Mouse (Mus musculus) E14TG2a.4 (cell line): ENCODE measurements around the gene Acot8.

ENCODE experiments used
- H3K27me3 ChIP-seq: 2 replicates; pipeline ENCODE4 v1.6.1; 2014; ENCODE audit warnings: low read length, control low read depth; ENCODE audit not compliant: insufficient read depth
- H3K36me3 ChIP-seq: 2 replicates; pipeline ENCODE4 v1.6.1; 2014; ENCODE audit warnings: low read length, control low read depth; ENCODE audit not compliant: insufficient read depth
- H3K4me1 ChIP-seq: replicated peaks from 2 replicates; pipeline ENCODE4 v1.6.1; 2014; ENCODE audit warnings: low read depth, low read length, control low read depth
- H3K4me3 ChIP-seq: replicated peaks from 2 replicates; pipeline ENCODE4 v1.5.1; 2014; ENCODE audit warnings: mild to moderate bottlenecking, low read length
- H3K9me3 ChIP-seq: 2 replicates; pipeline ENCODE4 v1.6.1; 2014; ENCODE audit warnings: low read length, control low read depth
- CTCF ChIP-seq: conservative IDR thresholded peaks from 2 replicates; pipeline ENCODE4 v1.5.1; 2014; ENCODE audit warnings: low read length
- NANOG ChIP-seq: IDR thresholded peaks from 2 replicates; pipeline ENCODE4 v1.6.1; 2014; ENCODE audit warnings: borderline replicate concordance, low read length, mixed read lengths
- POU5F1 ChIP-seq: IDR thresholded peaks from 2 replicates; pipeline ENCODE4 v1.6.1; 2014; ENCODE audit warnings: low read length, borderline replicate concordance

Gene Acot8

DNA sequence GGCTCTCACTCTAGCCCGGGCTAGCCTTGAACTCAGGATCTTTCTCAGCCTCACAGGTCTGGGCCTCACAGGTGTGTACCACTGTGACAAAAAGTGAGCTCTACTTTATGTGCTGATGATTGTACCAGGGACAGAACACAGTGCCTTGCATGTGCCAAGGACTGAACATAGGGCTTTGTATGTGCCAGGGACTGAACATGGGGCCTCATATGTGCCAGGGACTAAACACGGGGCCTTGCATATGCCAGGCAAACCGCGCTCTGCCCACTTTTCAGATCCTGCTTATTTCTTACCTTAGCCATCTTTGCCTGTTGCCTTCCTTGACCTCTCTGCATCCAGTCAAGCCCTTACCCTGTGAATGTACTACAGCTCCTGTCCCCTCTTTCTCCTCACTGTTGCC is 42.7 kb downstream of the Acot8 start:
- Histone ChIP-seq H3K4me3 (no peak overlapping the region), H3K4me1 (peaks cover 76% of the 10 kb centered on the region), H3K27me3 (no peaks in the 10 kb centered on the region), H3K9me3 (no peaks in the 10 kb centered on the region), H3K36me3 (peaks cover 96% of the 10 kb centered on the region)
- no peak for TF ChIP-seq POU5F1
- TF ChIP-seq CTCF: no peak
- no peak for TF ChIP-seq NANOG

DNA sequence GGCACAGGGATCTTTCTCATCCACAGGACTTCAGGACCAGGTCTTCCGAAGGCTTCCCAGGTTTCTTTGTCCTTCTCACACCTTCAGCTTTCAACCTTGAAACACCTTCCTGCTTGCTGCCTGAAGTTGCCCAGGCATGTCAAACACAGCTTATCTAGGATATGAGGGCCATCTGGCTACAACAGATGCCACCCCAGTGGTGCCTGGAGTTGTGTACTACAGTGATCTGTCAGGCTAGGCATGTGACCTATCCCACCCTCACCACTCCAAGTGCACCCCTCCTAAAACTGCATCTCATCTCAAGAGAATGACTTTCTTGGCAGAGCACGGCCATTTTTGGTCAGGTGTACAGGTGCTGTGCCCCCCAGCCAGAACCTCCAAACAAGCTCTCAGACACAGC is 43.2 kb downstream of the Acot8 start:
- H3K4me3 ChIP-seq: no peak overlapping the region
- no peaks in the 10 kb centered on the region for H3K9me3 ChIP-seq
- TF ChIP-seq NANOG: no peak; the same call in 1 of the 2 replicates
- no peak for TF ChIP-seq CTCF
- TF ChIP-seq POU5F1: no peak
- H3K4me1 ChIP-seq: peaks cover 72% of the 10 kb centered on the region
- no peaks in the 10 kb centered on the region for H3K27me3 ChIP-seq
- peaks cover 96% of the 10 kb centered on the region for H3K36me3 ChIP-seq

DNA sequence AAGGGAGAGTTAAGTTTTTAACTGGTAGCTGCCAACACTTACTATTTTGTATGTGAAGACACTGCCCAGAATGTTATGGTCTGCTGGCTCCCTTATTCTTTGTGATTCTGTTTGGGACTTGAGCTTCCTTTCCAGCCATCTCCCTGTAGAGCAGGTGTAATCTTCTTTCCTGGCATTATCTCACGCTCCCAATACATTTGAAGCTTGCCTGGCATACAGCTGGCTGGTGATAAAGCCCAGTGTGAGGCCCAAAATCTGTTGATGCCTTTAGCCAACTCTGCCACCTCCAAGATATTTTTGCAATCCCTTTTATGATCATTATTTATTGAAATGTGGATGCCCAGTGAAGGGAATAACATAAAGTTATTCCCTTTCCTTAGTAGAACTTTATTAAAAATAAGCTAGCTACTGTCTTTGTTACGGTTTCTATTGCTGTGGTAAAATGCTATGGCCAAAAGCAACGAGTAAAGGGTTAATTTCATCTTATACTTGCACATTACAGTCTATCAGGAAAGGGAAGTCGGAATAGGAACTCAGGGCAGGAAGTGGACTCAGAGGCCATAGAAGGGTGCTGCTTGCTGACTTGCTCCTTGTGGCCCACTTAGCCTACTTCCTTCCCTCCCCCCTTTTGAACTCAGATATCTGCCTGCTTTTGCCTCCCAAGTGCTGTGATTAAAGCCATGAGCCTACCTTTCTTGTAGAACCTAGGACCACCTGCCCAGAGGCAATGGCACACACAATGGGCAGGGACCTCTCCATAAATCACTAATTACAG is 44.4 kb downstream of the Acot8 start:
- Histone ChIP-seq H3K9me3 (no peaks in the 10 kb centered on the region), H3K4me1 (peaks cover 70% of the 10 kb centered on the region), H3K27me3 (no peaks in the 10 kb centered on the region), H3K4me3 (no peak overlapping the region), H3K36me3 (peaks cover 96% of the 10 kb centered on the region)
- TF ChIP-seq NANOG (no peak), CTCF (no peak), POU5F1 (no peak)

DNA sequence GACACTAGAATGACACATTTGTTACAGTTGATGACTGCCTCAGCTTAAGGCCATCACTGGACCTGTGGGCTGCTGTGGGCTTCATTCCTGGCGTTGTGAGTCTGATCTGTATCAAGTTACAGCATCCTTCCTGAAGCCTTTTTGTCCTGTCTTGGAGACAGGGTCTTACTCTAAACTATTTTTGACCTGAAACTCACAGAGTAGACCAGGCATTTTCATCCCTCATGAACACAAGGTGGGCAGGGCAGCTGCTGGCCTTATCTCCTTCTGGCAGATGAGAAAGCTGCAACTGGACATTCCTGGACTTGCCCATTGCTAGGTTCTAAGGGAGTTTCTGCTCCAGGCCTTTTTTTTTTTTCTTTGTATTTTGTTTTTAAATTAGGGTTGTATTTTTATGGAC is 46.0 kb downstream of the Acot8 start:
- TF ChIP-seq POU5F1: no peak
- no peak for TF ChIP-seq CTCF
- TF ChIP-seq NANOG: no peak
- no peak overlapping the region for H3K4me3 ChIP-seq
- peaks cover 60% of the 10 kb centered on the region for H3K4me1 ChIP-seq
- H3K9me3 ChIP-seq: no peaks in the 10 kb centered on the region
- no peaks in the 10 kb centered on the region for H3K27me3 ChIP-seq
- H3K36me3 ChIP-seq: peaks cover 100% of the 10 kb centered on the region

DNA sequence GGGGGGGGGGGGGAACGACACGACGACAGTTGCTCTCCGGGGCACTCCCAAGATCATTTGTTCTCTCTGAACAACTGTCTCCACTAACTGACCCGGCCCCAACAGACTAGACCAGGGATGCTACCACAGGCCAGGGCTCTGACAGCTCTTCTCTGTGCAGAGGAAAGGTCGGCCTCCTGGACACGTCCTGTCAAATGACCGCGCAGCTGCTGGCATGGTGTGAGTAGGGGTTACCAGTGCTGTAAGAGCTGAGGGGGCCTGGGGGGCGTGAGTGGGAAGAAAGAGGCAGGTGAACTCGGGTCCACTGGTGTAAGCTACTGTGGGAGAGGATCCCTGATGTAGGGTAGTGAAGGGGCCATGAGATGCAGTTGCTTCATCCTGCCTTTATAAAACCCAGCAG is 46.8 kb downstream of the Acot8 start:
- no peak for TF ChIP-seq NANOG
- TF ChIP-seq POU5F1: no peak
- no peak for TF ChIP-seq CTCF

DNA sequence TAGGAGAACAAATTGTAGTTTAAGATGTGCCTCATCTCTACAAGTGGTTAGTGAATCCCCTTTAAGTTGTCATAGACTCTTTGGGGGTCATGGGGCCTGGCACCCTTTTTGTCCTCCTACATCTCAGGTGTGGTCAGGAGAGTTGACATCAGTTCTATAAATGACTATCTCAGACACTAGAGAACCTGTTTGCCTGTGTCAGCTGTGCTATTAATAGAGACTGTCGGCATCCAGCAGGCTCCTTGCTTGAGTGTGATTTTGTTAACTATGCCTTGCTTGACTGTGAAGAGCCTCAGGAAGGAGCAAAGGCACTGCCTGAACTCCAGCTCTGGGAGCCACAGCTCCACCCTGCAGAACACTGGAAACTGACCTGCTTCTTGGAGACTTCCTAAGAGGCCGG is 49.9 kb downstream of the Acot8 start:
- Histone ChIP-seq H3K4me3 (no peak overlapping the region), H3K27me3 (no peaks in the 10 kb centered on the region), H3K36me3 (peaks cover 100% of the 10 kb centered on the region), H3K9me3 (no peaks in the 10 kb centered on the region), H3K4me1 (peaks cover 31% of the 10 kb centered on the region)
- TF ChIP-seq CTCF: no peak
- TF ChIP-seq POU5F1: no peak
- TF ChIP-seq NANOG: no peak

More for the DNA sequence above, 46.8 kb downstream of the Acot8 start:
- peaks cover 100% of the 10 kb centered on the region for H3K36me3 ChIP-seq
- no peak overlapping the region for H3K4me3 ChIP-seq
- no peaks in the 10 kb centered on the region for H3K27me3 ChIP-seq
- no peaks in the 10 kb centered on the region for H3K9me3 ChIP-seq
- peaks cover 52% of the 10 kb centered on the region for H3K4me1 ChIP-seq

DNA sequence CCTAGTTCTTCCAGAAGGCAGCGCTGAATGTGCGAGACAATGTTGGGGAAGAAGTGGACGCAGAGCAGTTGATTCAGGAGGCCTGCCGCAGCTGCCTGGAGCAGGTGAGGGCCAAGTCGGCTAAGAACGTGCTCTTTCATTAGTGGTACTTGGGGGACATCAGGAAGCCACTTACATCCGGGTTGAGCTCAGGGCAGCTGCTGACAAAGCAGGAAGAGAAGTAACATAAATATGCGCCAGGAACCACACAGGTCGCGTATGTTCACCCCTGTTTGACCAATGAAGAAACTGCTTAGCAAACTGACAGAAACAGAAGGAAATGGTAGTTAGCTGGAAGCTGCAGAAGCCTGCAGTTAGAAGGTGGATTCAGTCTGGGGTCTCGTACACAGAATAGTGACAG is 50.6 kb downstream of the Acot8 start:
- H3K27me3 ChIP-seq: no peaks in the 10 kb centered on the region
- no peak for TF ChIP-seq NANOG
- TF ChIP-seq POU5F1: no peak
- TF ChIP-seq CTCF: no peak
- H3K4me3 ChIP-seq: no peak overlapping the region

DNA sequence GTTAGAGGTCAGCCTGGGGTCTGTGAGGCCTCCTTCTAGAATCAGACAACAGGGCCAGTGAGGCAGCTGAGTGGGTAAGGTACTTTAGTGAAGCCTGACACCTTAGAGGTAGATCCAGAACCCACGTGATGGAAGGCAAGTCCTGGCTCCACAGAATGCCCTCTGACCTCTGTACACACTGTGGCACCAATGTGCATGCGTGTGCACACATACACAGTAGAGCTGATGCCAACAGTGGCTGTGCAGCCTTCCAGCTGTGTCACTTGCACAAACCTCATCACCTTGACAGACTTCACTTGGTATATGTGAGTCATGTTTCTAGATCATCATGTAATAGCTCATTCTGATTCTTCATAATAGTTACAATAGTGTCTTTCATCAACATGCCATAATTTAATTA is 52.2 kb downstream of the Acot8 start:
- Histone ChIP-seq H3K4me3 (no peak overlapping the region), H3K9me3 (no peaks in the 10 kb centered on the region), H3K36me3 (peaks cover 100% of the 10 kb centered on the region), H3K4me1 (peaks cover 34% of the 10 kb centered on the region), H3K27me3 (no peaks in the 10 kb centered on the region)
- TF ChIP-seq NANOG (no peak), POU5F1 (no peak), CTCF (no peak)

More for the DNA sequence above, 50.6 kb downstream of the Acot8 start:
- Histone ChIP-seq H3K4me1 (peaks cover 31% of the 10 kb centered on the region), H3K9me3 (no peaks in the 10 kb centered on the region), H3K36me3 (peaks cover 100% of the 10 kb centered on the region)

DNA sequence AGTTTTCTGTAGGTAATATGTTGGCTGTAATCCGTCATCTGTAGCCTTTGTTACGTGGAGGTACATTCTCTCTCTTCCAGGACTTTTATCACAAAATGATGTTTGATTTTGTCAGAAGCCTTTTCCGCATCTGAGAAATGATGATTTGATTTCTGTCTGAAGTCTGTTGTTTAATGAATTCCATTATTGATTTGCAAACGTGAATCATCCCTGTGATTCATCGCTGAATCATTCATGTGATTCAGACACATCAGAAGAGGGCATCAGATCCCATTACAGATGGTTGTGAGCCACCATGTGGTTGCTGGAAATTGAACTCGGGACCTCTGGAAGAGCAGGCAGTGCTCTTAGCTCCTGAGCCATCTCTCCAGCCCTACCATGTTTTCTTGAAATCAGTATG is 55.7 kb downstream of the Acot8 start:
- peaks cover 8% of the 10 kb centered on the region for H3K27me3 ChIP-seq
- no peaks in the 10 kb centered on the region for H3K9me3 ChIP-seq
- no peak overlapping the region for H3K4me3 ChIP-seq
- peaks cover 68% of the 10 kb centered on the region for H3K36me3 ChIP-seq
- TF ChIP-seq CTCF (no peak), NANOG (no peak), POU5F1 (no peak)
- peaks cover 36% of the 10 kb centered on the region for H3K4me1 ChIP-seq
